Mouse (Mus musculus) naive thymus-derived CD4-positive, alpha-beta T cell, adult 2 months (primary cell): ENCODE measurements around the gene 2010003K11Rik.
A peak's percentile ranks its signal among the peaks of the same experiment; 100 is the strongest.

ENCODE experiments used
- DNase-seq: peaks from one replicate; pipeline ENCODE4 v3.0.0-alpha.2; 2011; ENCODE audit warnings: low read depth

The 2010003K11Rik gene

GRCm38 (mm10) chr19:4497263-4497973 is 965 bp downstream of the 2010003K11Rik start:
- peak; percentile 83 for DNase-seq

- DNase-seq = no peak
Measured at GRCm38 (mm10) chr19:4496535-4497262, 1.7 kb downstream of the 2010003K11Rik start.

- no peak for DNase-seq
Measured at GRCm38 (mm10) chr19:4495814-4496213, 2.6 kb downstream of the 2010003K11Rik start.

- DNase-seq = no peak
Measured at GRCm38 (mm10) chr19:4494707-4495106, 3.7 kb downstream of the 2010003K11Rik start.

GRCm38 (mm10) chr19:4492526-4493296 is 5.7 kb downstream of the 2010003K11Rik start:
- DNase-seq = no peak

GRCm38 (mm10) chr19:4491080-4491695 is 7.2 kb downstream of the 2010003K11Rik start:
- no peak for DNase-seq

- no peak for DNase-seq
Measured at GRCm38 (mm10) chr19:4487877-4488276, 10.5 kb downstream of the 2010003K11Rik start.

- no peak for DNase-seq
Measured at GRCm38 (mm10) chr19:4485006-4485405, 13.4 kb downstream of the 2010003K11Rik start.

GRCm38 (mm10) chr19:4482111-4482859 is 16.1 kb downstream of the 2010003K11Rik start:
- DNase-seq = no peak

GRCm38 (mm10) chr19:4481326-4481725 is 17.1 kb downstream of the 2010003K11Rik start:
- no peak for DNase-seq

GRCm38 (mm10) chr19:4480041-4480440 is 18.3 kb downstream of the 2010003K11Rik start:
- DNase-seq = no peak

- peak; percentile 48 for DNase-seq
Measured at GRCm38 (mm10) chr19:4478190-4478516, 20.2 kb downstream of the 2010003K11Rik start.

- no peak for DNase-seq
Measured at GRCm38 (mm10) chr19:4477345-4478189, 20.8 kb downstream of the 2010003K11Rik start, which contains the start of gene Syt12. TSS of gene Syt12 (minus strand) at chr19:4477447.

- DNase-seq = peak; percentile 26
Measured at GRCm38 (mm10) chr19:4476601-4477257, 21.7 kb downstream of the 2010003K11Rik start.

- peak; percentile 47 for DNase-seq
Measured at GRCm38 (mm10) chr19:4475224-4475925, 23.0 kb downstream of the 2010003K11Rik start.

- DNase-seq = no peak
Measured at GRCm38 (mm10) chr19:4474739-4475138, 23.6 kb downstream of the 2010003K11Rik start.

GRCm38 (mm10) chr19:4473549-4473948 is 24.8 kb downstream of the 2010003K11Rik start:
- DNase-seq = no peak

GRCm38 (mm10) chr19:4468363-4468762 is 30.0 kb downstream of the 2010003K11Rik start:
- DNase-seq = peak; percentile 25

GRCm38 (mm10) chr19:4464666-4465065 is 33.7 kb downstream of the 2010003K11Rik start:
- no peak for DNase-seq
